Mouse (Mus musculus): ENCODE measurements around the gene Las1l.
"Not testable (repeated sequence)": the region's sequence is repeated elsewhere in the genome, so short reads cannot be mapped to it uniquely, and the experiment has no call there.

Gene Las1l

GRCm38 (mm10) chrX:95956497-95957293 lies at the start of gene Las1l:
Las1l (minus strand) TSS chrX:95956962.
- DNase-seq: peak; percentile 83

DNA sequence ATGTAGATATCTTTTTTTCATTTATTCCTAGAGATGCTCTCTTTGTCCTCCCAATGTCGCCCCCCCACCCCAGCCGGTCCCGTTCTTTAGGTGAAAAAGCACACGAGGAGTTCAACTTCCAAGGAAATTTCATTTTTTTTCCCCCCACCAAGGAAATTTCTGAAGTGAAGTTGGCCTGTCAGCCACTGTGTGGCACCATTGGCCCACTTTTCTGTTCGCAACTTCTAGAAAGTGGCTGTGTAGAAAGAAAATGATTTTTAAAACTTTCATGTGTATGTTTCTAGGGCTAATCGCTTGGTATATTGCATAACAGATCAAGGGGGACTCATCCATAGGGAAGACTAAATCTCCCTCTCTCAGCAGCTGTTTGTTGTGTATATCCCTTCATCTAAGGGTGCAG lies 49.6 kb upstream of the Las1l start:
- no peak for DNase-seq

DNA sequence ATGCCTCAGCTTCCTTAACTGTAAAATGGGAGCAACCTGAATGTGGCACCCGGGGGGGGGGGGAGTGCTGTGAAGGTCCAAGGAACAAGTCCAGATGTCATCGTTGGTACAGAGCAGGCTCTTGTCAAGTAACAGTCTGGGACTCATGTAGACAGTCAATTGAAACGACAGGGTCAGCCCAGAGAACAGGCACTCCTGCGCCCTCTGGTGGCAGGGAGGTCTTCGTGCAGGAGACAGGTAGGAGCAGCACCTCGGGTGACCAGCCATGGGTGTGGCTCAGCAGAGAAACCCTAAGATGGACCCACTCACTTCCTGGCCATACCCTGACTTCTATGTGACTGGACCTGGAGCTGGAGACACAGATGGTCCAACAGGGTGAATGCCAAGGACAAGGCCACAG lies 42.8 kb upstream of the Las1l start:
- DNase-seq: no peak

GRCm38 (mm10) chrX:95993206-95993605 lies 36.4 kb upstream of the Las1l start:
- DNase-seq: no peak

DNA sequence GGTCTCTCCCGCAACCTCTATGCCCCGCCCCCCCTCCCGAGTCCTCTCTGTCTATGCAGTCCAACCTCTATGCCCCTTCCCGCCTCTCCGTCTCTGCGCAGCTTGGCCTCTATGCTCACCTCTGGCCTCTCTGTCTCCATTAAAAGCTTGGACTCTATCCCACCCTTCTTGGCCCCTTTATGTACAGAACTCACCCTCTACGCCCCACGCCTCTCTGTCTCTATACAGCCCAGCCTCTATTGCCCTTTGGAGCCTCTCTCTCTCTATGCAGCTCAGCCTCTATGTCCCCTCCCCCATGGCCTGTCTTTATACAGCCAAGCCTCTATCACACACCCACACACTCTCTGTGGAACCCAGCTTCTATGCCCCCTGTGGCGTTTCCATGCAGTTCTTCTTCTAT lies 13.2 kb upstream of the Las1l start:
- no peak for DNase-seq

- no peak for DNase-seq
Observed at GRCm38 (mm10) chrX:95969116-95969515, 12.4 kb upstream of the Las1l start.

DNA sequence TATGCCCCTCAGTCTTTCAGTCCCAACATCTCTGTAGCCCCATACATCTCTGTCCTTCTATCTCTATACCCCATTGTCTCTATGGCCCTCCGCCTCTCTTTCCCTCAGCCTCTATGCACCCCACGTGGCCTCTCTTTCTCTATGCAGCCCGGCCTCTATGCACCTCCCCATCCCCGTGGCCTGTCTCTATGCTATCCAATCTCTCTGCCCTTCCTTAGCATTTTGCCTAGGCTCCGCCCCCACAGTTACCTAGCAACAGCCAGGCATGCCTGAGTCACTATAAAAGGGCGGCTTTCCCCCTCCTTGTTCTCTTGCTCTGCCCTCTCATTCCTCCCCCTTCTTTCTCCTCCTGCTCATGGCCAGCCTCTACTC lies 11.8 kb upstream of the Las1l start:
- DNase-seq: peak; percentile 54

DNA sequence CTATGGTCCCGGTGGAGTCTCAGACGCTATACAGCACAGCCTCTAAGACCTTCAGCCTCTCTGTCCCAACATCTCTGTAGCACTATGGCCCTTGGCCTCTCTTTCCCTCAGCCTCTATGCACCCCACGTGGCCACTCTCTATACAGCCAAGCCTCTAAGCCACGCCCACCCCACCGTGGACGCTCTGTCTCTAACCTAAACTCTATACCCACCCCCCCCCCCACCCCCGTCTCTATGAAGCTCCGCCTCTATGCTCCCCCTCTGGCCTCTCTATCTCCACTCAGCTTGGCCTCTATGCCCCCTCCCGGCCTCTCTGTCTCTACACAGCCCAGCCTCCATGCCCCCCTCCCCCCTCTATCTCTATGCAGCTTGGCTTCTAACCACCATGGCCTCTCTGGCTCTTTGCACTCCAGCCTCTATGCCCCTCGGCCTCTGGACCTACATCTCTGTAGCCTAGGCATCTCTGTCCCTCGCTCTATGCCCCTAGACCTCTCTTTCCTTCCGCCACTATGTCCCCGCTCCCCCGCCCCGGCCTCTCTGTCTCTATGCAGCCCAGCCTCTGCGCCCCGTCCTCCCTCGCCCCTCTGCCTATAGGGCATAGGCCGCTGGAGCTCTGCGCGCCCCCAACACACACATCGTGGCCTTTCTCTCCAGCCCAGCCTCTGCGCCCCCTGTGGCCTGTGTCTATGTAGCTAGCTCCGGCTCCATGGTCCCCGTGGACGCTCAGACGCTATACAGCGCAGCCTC lies 11.3 kb upstream of the Las1l start:
- peak; percentile 11 for DNase-seq

DNA sequence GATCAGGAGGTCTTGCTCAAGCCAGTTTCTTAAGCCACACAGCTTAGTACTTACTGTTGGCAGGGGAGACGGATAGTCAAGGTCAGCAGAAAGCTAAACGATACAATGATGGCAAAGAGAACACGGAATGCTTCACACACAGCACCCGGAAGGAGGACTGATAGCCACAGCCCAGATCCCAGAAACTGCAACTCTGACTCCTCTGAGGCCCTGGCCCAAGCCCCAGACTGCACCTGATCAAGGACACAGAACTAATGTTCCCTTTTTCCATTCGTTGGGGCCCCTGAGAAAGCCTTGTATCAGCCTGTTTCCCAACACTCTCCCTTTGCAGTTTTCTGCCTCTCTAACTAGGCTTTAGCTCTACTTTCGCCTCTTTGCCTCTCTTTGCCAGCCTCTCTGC lies 8.3 kb upstream of the Las1l start:
- DNase-seq: no peak

- DNase-seq: no peak
Observed at GRCm38 (mm10) chrX:95963366-95963765, 6.6 kb upstream of the Las1l start.

GRCm38 (mm10) chrX:95957461-95957860 lies 699 bp upstream of the Las1l start:
- not testable (repeated sequence) for DNase-seq

- peak; percentile 45 for DNase-seq
Observed at GRCm38 (mm10) chrX:95950776-95951175, 6.0 kb downstream of the Las1l start.

GRCm38 (mm10) chrX:95948135-95948534 lies 8.6 kb downstream of the Las1l start:
- no peak for DNase-seq

GRCm38 (mm10) chrX:95945496-95945895 lies 11.3 kb downstream of the Las1l start:
- no peak for DNase-seq

GRCm38 (mm10) chrX:95935481-95935880 lies 21.3 kb downstream of the Las1l start:
- no peak for DNase-seq

DNA sequence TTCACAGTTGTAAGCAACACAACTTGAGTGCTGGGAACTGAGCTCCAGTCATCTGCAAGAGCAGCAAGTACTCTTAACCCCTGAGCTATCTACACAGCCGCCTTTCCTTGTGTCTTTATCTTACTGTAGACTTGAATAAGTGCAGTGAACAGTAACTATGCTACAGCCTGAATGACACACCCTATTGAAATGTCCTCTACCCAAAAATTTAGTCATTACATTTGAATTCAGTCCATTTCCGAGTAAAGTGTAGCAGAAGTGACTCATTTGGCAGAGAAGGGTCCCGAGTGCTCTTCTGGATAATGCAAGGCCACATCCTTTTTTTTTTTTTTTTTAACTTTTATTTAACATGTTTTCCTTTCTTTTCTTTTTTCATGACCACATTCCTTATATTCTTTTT lies 54.0 kb downstream of the Las1l start:
- no peak for DNase-seq
